Mouse (Mus musculus) cerebellum, adult 11 months (tissue): ENCODE measurements around the gene Ddx25.

Experiments used
- DNase-seq: peaks from one replicate; pipeline ENCODE4 v3.0.0; 2022

Ddx25 gene

DNA sequence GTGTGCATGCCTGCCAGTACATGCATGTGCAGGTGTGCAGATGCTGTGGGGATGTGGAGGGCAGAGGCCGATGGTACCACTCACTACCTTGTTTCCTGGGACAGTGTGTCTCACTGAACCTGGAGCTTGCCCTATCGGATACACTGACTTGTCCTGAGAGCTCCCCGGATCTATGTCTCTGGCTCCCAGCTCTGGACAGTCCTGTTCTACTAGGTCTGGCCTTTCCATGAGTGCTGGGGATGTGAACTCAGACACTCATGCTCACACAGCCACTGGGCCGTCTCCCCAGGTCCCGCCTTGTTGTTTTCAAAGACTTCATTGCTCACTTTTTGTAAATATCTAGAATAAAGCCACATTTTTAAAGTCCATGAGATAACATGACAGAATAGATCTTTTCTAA, 17.3 kb downstream of the Ddx25 start:
- DNase-seq = no peak

DNA sequence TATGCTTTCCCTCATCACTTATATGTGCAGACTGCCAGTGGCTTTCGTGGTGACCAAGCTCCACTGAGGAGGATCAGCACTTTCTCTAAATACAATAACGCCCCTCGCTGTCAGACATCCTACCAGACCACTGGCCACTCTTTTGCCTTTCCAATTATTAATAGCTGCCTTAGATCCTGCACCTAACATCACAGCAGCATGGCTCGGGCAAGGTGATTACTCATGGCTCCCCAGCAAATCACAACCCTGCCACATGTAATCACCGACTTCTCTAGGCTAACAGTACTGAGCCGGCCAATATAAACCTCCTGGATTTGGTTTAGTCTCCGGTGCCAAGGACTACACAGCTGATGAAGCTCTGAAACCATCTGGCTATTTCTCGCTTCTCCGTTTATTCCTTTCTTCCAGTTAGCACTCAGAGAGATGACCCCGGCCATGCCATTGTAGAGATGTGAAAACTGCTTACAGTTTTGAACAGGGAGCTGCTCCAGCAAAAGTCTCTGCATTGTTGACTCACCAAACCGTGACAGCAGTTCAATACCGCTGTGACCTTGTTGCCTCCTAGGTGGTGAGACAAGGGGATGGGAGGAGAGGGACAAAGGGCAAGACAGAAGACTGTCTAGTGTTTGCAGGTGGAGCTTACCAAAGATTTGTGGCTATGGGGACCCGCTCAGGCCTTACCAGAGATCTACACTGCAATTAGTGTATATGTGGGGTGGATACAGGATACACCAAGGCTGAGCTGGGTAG, 19.2 kb downstream of the Ddx25 start:
- DNase-seq = no peak

- no peak for DNase-seq
Measured at GRCm38 (mm10) chr9:35535876-35536275, 22.5 kb downstream of the Ddx25 start.

DNA sequence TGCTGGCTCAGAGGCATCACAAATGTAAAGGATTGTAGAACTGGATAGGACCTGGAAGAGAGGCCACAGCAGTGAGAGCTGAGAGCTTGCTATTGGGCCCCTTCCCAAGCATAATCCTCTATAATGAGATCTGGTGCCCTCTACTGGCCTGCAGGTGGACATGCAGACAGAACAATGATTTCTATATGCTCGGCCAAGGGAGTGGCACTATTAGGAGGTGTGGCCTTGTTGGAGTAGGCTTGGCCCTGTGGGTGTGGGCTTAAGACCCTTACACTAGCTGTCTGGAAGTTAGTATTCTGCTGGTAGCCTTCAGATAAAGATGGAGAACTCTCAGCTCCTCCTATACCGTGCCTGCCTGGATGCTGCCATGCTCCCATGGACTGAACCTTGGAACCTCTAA, 23.2 kb downstream of the Ddx25 start:
- DNase-seq = peak; percentile 52

DNA sequence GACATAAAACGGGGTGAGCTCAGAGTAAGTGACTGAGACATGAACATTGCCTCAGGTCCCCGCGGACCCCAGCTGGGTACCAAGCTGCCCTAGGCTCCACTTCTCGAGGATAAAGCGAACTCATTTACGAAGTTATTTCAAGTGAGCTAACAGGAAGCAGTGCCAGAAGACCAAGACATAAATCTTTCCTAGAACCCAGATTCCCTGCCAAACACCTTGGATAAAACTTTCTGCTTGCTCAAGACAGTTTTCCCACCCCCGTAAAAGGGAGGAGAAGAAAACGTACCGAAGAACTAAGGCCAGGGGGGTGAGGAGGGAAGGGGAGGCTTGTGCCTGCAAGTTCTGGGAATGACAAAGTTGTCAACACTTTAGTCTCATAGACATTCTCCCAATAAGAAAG, 25.1 kb downstream of the Ddx25 start:
- no peak for DNase-seq

GRCm38 (mm10) chr9:35529796-35530195, 28.5 kb downstream of the Ddx25 start:
- DNase-seq = no peak

DNA sequence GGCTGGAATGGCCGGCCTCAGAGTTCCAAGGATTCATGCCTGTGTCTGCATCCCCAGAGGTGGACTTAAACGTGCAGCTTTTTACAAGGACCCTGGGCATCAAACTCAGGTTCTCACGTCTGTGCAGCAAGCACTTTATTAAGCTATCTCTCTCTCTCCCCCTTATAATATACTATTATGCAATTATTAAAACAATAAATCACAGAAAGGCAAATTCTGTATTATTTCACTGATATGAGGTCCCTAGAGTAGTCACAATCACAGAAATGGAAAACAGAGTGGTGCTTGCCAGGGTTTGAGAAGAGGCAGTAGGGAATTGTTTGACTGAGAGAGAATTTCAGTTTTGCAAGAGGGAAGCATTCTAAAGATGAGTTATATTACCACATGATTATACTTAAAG, 29.2 kb downstream of the Ddx25 start:
- no peak for DNase-seq

DNA sequence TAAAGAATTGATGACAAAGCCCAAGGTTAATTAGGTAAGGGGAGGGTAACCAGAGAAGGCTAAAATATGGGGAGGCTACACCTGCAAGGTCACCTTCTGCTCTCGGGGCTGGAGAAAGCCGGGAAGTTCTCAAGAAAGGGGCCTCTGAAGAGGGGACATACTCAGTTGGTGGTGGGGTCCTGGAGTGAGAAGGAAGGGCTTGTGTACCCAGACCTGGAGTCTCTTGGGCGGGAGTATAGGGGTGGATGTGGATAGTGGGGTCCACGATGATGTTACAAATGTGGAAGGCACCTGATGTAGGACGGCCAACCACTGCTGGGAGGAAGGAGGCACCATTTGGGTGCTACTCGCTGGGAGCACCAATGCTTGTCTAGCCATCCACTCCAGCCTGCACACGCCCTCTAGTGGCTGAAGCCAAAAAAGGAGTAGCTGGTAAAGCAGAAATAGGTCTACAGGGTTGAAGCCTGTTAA, 34.4 kb downstream of the Ddx25 start:
- DNase-seq = peak; percentile 75

DNA sequence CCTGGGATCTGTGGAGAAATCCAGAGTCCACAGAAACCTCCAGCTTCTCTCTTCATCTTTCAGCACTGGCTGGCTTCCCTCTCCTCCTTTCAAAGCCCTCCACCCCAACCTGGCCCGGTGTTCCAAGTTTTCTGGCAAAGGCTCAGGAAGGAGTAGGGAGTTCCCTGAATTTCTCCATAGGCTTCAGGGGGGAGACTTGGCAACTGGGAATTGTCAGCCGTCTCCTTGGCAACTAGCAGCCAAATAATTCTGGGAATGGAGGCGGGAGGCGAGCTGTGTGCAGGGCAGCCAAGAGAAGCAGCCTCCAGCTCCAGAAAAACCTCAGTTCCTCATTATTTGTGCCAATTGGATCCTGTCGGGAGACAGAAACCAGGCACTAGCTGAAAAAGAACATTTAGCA, 34.8 kb downstream of the Ddx25 start:
- DNase-seq = peak; percentile 25

DNA sequence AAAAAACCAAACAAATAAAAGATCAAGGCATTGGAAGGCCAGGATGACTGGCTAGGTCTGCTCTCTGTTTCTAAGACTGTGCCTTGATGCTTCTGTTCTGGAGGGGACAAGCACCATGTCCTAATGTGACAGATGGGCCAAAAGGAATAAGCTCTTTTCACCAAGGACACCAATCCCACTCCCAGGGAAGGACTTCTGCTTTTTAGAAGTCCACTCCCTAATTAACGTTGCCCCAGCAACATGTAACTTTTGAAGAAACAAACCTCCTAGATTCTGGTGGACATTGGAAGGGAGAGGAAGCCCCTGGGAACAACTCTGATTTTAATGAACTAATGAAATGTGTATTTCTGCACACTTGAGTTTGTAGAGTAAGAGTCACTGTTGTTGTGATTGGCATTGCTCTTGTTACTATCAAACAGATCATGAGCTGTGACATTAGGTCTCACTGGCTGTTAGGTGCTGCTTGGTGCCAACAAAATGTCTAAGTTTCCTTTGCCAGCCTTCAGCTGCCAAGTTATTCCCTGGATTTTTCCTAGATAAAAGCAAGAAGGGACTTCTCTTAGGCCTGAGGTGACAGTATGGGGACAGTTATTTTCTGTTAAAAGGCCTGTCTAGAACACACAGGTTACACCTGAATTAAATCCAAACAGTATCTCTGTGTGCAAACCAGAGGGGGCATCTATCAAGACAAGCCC, 35.4 kb downstream of the Ddx25 start:
- no peak for DNase-seq

- no peak for DNase-seq
Measured at GRCm38 (mm10) chr9:35522241-35522640, 36.1 kb downstream of the Ddx25 start.

DNA sequence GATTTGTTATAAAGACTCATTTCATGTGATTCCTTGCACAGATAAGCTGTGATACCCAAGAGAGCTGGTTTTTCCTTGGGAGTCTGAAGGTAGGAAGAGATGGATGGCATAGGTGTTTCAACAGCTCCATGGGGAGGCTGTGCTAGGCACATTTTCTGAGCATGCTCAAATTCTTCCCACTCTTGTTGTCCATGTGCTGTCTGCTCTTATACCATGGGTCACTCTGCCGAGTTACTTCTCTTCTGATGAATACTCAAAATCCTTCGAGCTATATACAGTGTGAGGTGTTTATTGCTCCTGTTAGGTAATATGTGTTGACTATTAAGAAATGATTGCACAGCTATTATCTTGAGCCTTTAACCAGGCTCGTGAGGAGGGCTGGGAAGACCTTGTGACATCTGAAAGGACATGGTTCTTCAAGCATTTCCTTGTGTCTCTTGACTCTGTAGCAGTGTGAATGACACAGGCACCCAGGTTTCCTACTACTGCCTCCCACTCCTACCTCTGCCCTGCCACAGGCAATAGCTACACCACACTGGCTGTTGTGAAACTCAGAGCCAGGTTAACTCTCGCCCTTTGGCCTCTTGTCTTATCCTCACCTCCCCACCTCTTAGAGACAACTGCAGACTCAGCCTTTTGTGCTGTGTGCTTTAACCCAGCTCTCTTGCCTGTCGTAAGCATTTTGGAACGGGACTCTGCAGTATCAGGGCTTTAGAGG, 37.5 kb downstream of the Ddx25 start:
- DNase-seq = no peak

- no peak for DNase-seq
Measured at GRCm38 (mm10) chr9:35518169-35518568, 40.2 kb downstream of the Ddx25 start, which contains the start of gene Gm1113. Gene Gm1113 (minus strand): TSS chr9:35518269.

GRCm38 (mm10) chr9:35516711-35517110, 41.6 kb downstream of the Ddx25 start:
- no peak for DNase-seq

GRCm38 (mm10) chr9:35516182-35516581, 42.1 kb downstream of the Ddx25 start:
- no peak for DNase-seq

GRCm38 (mm10) chr9:35513900-35514299, 44.4 kb downstream of the Ddx25 start:
- DNase-seq = no peak

GRCm38 (mm10) chr9:35508234-35508633, 50.1 kb downstream of the Ddx25 start:
- no peak for DNase-seq

DNA sequence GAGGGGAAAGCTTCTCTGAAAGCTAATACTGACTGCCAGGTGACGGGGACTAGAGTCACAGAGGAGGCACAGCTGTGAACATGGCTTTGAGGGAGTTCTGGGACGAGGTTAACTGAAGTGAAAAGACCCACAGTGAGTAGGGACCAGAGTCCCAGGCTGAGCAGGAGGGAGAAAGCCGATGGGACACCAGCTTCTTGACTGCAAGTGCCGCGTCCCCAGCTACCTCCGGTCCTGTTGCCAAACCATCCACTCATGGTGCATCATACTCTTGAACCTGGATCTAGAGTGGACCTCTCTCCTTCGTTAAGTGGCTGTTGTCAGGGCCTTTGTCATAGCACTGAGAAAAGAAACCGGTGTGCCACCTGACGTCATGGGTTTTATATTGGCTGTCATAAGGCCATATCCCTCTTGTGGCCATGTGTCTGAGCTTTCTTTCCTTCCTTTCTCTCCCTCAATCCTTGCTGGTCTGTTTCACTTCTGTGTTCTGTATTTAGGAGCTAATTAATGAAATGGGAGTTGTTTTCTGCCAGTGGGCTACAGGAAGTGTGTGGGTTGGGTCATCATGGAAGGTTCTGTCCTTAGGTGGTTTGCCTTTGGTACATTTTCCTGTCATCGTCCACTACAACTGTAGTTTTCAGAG, 55.8 kb downstream of the Ddx25 start:
- DNase-seq = no peak

- DNase-seq = no peak
Measured at GRCm38 (mm10) chr9:35499946-35500345, 58.4 kb downstream of the Ddx25 start.

DNA sequence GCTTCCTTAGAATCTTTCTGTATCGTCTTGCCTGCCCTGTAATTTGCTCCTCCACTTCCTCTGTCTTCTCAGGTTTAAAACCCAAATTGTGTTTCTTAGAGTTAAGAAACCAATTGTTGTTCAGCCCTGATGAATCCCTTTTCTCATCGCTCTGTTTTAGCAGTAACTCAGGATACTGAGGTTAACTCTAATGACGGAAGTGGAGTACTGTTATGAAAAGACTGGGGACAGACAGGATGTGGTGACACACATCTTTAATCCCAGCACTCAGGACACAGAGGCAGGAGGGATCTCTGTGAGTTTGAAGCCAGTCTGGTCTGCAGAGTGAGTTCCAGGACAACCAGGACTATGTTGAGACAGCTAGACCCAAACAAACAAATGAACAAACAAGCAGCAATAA, 62.9 kb downstream of the Ddx25 start:
- DNase-seq = no peak

DNA sequence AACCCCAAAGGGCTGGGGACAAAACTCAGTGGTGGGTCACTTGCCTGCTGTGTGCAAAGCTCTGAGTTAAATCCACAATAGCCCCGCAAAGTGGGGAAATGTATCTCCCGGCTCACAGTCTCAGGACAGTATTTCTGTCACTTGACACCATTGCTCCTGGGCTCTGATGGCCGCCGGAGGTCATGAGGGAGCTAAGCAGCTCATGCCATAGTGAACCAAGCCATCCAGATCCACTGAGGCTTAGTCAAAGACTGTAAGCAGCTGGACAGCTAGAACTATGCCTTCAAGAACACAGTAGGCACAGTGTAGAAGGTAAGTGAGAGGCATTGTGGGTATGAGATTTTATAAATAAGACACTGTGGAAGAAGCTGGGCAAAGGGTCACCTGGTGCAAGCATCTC, 63.4 kb downstream of the Ddx25 start:
- DNase-seq = no peak

GRCm38 (mm10) chr9:35493733-35494092, 64.6 kb downstream of the Ddx25 start:
- no peak for DNase-seq

- no peak for DNase-seq
Measured at GRCm38 (mm10) chr9:35493033-35493732, 65.1 kb downstream of the Ddx25 start.
